Mouse (Mus musculus) right cerebral cortex, postnatal 36 days (tissue): ENCODE results near the gene Mfn2.

Experiments used
- DNase-seq, 2 experiments: peaks; one replicate each; pipeline ENCODE4 v3.0.0; 2022; ENCODE audit warnings: low spot score in 2 of 2, mixed read lengths in 1 of 2

Mfn2 gene

GRCm38 (mm10) chr4:147918459-147919121, 14.1 kb upstream of the Mfn2 start:
- peak in 1 of 2 experiments; percentile 17 for DNase-seq

GRCm38 (mm10) chr4:147909486-147909885, 5.0 kb upstream of the Mfn2 start:
- no peak for DNase-seq

- no peak for DNase-seq
These were observed 1.7 kb upstream of the Mfn2 start for GRCm38 (mm10) chr4:147906230-147906629.

GRCm38 (mm10) chr4:147905090-147905659, 671 bp upstream of the Mfn2 start:
- no peak for DNase-seq

GRCm38 (mm10) chr4:147903601-147904000, 903 bp downstream of the Mfn2 start:
- no peak for DNase-seq

- DNase-seq: no peak
These were observed 1.5 kb downstream of the Mfn2 start for GRCm38 (mm10) chr4:147902906-147903500.

- DNase-seq: no peak
These were observed 4.1 kb downstream of the Mfn2 start for GRCm38 (mm10) chr4:147900452-147900851.

GRCm38 (mm10) chr4:147897348-147897747, 7.2 kb downstream of the Mfn2 start:
- DNase-seq: peak; percentile 22 to 38

GRCm38 (mm10) chr4:147896411-147896810, 8.1 kb downstream of the Mfn2 start:
- no peak for DNase-seq

GRCm38 (mm10) chr4:147895815-147896330, 8.6 kb downstream of the Mfn2 start:
- DNase-seq: no peak

GRCm38 (mm10) chr4:147890341-147890740, 14.2 kb downstream of the Mfn2 start:
- no peak for DNase-seq

GRCm38 (mm10) chr4:147888237-147888636, 16.3 kb downstream of the Mfn2 start:
- DNase-seq: no peak

- no peak for DNase-seq
These were observed 17.2 kb downstream of the Mfn2 start for GRCm38 (mm10) chr4:147887277-147887676.

- DNase-seq: no peak
These were observed 18.3 kb downstream of the Mfn2 start for GRCm38 (mm10) chr4:147886158-147886557.

GRCm38 (mm10) chr4:147884138-147884537, 20.4 kb downstream of the Mfn2 start:
- DNase-seq: no peak

GRCm38 (mm10) chr4:147883041-147883440, 21.5 kb downstream of the Mfn2 start:
- no peak for DNase-seq

GRCm38 (mm10) chr4:147881792-147882191, 22.7 kb downstream of the Mfn2 start:
- no peak for DNase-seq

- no peak for DNase-seq
These were observed 24.6 kb downstream of the Mfn2 start for GRCm38 (mm10) chr4:147879865-147880264.

- DNase-seq: no peak
These were observed 25.0 kb downstream of the Mfn2 start for GRCm38 (mm10) chr4:147879456-147879855.

- no peak for DNase-seq
These were observed 26.0 kb downstream of the Mfn2 start for GRCm38 (mm10) chr4:147878537-147878936.

- no peak for DNase-seq
These were observed 28.5 kb downstream of the Mfn2 start for GRCm38 (mm10) chr4:147875852-147876575.

GRCm38 (mm10) chr4:147869238-147869637, 35.3 kb downstream of the Mfn2 start:
- no peak for DNase-seq
